Mouse (Mus musculus) gastrocnemius, postnatal 4 days (tissue): ENCODE data around the gene Edil3. TPM values are rescaled to one million over a fixed set of nuclear protein-coding genes. Genes with fewer than 3 reads are reported as not detected.

Experiments
- DNase-seq, 2 experiments: peaks; one replicate each; pipeline ENCODE4 v3.0.0; 2021 to 2022; ENCODE audit warnings: low spot score in 2 of 2, mixed read lengths in 2 of 2
- long read RNA-seq, 2 experiments: library from polyadenylated mRNA; stranded (forward); transcript quantifications; one replicate each; pipeline ENCODE4 v2.0.0; 2021
- total RNA-seq, 2 experiments: library from RNA; stranded (reverse); gene quantifications; 2 replicates each; pipeline ENCODE4 v1.2.3; 2021

Edil3 gene
- under 1 TPM; 0.54 to 0.65 TPM for total RNA-seq
- long read RNA-seq, experiment 1 = 0 reads
- long read RNA-seq, experiment 2 = 0 reads

GRCm38 (mm10) chr13:88821440-88822331 lies at the start of gene Edil3:
Gene Edil3 (plus strand): TSS chr13:88821472.
- peak; percentile 18 to 22 for DNase-seq

DNA sequence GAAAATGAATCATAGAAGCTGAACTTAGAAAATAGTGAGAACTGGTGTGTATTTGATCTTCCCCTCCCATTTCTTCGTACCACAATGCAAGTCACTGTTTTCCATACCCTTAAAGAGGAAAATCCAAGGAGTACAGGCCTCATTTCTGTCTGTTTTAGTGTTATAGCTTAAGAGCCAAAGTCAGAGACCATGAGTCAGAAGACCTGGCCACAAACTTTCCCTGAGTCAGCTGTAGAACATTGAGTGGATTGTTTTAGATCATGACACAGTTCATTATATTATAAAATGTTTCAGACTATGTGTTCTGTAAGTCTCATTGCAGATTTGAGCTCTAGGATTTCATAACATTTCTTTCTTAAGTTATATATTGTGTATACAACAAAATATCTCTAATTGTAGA lies 22.1 kb upstream of the Edil3 start:
- no peak for DNase-seq

- DNase-seq = no peak
Observed at GRCm38 (mm10) chr13:88801006-88801405, 20.3 kb upstream of the Edil3 start.

DNA sequence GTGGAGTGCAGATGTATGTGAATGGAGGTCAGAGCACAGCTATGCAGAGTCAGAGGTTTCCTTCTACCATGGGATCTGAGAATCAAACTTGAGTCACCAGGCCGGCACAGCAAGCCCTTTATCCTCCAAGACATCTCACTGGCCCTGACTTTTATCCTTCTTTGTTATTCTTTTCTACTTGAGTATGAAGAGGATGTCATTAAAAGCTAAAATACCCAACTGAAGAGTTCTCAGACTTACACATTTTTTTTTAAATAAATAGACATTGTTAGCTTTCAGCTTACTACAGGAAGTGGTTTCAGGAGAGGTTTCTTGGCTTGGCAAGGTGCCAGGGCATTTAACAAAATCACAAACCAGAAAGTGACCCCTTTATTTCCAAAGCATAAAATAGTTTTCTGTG lies 15.4 kb upstream of the Edil3 start:
- DNase-seq = no peak

GRCm38 (mm10) chr13:88806269-88806668 lies 15.0 kb upstream of the Edil3 start:
- DNase-seq = no peak

DNA sequence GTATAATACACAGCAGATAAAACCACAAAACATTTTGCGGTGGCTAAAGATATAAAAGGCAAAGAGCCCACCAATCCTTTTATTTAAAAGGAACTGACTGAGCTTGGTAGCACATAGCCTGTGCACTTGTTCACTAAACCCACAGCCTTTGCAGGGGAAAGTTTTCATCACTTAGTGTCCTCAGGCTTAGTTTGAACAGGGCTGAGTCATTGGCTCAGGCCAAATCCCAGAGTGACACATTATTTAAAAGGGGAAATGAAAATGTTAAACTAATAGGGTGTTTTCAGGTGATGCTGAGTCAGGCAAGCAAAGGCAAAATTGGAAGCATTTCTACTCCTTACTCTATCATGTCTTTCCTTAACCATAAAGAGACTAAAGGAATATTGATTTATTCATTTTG lies 11.2 kb upstream of the Edil3 start:
- no peak for DNase-seq

DNA sequence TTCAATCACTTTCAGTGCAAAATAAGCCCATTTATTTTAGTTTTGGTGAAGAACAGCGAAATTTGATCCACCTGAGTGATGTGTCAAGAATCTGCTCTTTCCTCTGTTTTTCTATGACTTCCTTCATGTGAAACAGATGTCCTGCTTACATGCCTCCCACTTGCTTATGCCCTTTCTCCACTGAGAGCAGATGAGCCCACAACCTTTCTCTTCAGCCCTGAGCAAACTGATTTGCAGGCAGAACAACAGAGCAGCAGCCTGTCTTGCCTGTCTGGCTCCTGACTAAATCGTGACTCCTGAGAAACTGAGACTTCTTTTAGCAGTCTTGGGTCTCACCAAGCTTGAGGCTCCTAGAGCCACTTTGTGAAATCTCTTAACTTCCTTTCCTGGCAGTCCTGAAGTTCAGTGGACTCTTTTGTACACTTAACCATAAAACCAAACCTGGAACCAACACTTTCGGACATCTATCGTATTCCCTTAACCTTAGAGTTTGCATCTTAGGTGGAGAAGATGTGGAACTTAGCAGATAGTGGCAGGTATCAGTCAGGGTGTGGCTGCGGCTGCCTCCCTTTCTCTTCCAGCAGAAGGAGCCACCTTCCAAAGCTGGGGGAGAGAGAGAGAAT lies 475 bp upstream of the Edil3 start:
- no peak for DNase-seq

GRCm38 (mm10) chr13:88822332-88822895 lies 1.1 kb downstream of the Edil3 start:
- no peak for DNase-seq

DNA sequence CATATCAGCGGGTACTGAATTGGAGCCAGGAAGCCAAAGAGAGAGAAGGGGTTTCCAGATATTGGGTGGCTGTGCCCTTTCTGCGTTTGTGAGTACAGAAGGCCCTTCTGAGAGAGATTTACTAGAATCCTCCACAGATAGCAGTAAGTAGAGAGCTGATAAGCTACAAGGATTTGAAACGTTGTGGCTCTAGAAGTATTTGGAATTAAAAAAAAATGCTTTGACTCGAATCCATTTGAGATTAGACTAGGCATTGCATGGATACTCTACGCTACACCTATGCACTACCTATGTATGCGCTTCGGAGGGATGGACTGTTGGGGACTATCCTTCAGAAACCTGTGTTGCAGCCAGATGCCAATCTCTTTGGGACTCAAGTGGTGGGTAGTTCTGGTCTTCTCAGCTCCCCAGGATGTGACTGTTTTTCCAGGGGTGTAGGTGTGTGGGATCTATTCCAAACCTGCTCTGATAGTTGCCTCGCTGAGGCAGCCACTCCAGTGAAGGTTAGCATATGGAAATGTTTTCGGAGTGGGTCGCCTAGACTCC lies 1.8 kb downstream of the Edil3 start:
- DNase-seq = no peak

DNA sequence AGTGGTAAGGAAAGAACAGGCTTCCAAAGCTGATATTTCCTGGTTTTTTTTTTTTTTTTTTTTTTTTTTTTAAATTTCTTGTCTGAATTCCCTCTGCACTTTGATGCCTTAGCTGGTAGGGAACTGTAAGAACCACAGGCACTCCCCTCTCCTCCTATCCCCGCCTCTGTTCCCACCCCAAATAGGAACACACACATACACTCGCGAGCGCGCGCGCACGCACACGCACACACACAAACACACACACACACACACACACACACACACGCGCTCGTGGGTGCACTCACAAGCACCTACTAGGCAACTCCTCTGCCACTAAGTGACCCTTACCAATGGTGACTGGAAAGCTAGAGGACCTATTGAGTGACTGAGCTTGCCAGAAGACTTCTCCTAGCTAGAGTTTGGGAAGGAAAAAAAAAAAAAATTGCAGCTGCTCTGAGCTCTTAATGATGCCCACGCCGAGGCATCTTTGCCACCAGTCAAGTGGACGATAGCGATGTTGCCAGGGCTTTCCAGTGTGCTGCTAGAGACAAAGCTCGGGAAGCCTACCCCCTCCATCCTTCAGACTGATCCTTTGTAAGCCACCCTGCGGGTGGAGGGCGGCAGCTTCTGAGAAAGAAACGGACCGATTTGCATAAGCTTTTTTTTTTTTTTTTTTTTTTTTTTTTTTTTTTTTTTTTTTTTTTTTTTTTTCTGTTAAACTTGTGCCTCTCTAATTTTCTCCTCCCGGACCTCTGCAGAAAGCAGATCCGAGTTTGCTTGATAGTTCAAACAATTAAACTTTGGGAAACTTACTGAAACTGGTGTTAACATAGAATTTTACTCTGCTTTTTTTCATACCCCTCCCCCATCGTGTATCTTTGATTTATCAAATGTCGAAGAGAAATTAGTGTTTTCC lies 2.5 kb downstream of the Edil3 start:
- peak in 1 of 2 experiments; percentile 10 for DNase-seq

- DNase-seq = no peak
Observed at GRCm38 (mm10) chr13:88824441-88824840, 3.2 kb downstream of the Edil3 start.

- no peak for DNase-seq
Observed at GRCm38 (mm10) chr13:88828362-88828761, 7.1 kb downstream of the Edil3 start.

- DNase-seq = no peak
Observed at GRCm38 (mm10) chr13:88833732-88834131, 12.5 kb downstream of the Edil3 start.

DNA sequence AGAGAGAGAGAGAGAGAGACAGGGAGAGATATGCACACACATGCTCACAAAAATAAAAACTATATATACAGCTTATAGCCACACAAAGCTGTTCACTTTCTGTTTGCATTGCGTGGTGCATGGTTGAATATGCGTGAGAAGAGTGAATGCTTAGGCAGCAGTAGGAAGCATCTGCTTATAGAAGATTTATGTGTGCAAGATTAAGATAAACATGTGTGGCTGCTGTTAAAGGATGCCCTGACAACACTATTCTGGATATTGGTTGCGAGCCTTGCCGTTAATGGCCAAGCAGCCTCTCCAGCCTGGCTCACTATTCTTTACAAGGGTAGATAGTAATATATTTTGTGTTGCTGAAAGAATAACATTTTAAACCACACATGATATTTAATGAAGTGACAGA lies 28.5 kb downstream of the Edil3 start:
- no peak for DNase-seq

DNA sequence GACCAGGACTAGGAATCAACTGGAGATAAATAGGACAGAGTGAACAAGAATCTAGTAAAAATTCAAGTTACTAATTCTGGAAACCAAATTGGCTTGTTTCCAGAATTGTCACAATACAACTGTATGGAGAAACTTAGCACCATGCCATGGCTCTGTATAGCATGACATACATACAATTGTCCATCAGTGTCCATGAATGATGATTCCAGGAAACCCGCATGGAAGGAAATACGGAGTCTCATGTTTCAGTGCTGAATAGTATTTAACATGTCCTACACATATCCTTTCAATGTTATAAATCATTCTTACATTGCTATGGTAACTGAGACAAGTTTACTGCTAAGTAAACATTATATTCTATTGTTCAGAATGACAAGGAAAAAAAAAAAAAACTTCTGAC lies 58.7 kb downstream of the Edil3 start:
- no peak for DNase-seq

DNA sequence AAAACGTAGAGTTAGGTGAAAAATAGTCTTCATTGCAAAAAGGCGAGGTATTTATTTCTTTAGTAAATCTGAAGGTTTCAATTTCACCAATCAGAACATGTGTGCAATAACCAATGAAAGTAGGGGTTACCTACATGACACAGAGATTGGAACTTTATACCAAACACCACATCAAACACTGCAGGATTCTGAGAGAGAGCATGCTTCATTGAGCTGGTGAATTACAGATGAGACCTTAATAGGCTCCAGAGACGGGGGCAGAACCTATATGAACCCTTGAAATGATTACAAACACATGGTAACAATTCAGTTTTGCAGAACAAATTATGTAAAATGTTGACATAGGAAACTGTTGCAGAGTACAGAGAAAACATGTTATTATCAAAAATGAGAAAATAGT lies 69.5 kb downstream of the Edil3 start:
- DNase-seq = no peak

- DNase-seq = no peak
Observed at GRCm38 (mm10) chr13:88900046-88900445, 78.8 kb downstream of the Edil3 start.

GRCm38 (mm10) chr13:88907405-88907804 lies 86.1 kb downstream of the Edil3 start:
- DNase-seq = no peak

GRCm38 (mm10) chr13:88908187-88908586 lies 86.9 kb downstream of the Edil3 start:
- no peak for DNase-seq

DNA sequence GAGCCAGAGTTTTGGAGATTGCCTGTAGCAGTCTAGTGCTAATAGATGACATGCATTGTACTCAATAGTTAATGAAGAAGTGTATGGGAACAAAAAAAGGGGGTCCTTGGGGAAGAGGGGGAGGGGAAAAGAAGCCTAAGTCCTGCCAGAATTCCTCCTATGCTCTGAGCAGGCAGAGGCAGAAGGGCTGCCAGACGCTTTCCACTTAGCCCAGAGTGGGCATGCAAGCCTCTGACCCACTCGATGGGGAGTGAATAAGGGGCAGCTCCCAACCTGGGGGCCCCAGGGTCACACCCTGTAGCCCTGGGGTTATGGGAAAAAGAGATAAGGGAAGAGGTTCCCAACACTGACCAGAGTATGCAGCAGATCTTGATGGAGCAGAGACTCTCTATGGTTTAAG lies 95.2 kb downstream of the Edil3 start:
- no peak for DNase-seq

- no peak for DNase-seq
Observed at GRCm38 (mm10) chr13:88929626-88930025, 108.4 kb downstream of the Edil3 start.
